Mouse (Mus musculus) cortical plate, adult 2 months (tissue): ENCODE measurements around the gene Irak2.

Source experiments
- CTCF ChIP-seq: fragments of 200-500 bp; IDR thresholded peaks from 2 replicates; pipeline ENCODE4 v1.5.1; 2011; ENCODE audit warnings: mild to moderate bottlenecking, control low read depth, low read length; ENCODE audit not compliant: insufficient read depth; ENCODE audit errors: extremely low read depth
- POLR2A ChIP-seq: fragments of 200-500 bp; IDR thresholded peaks from 2 replicates; pipeline ENCODE4 v1.6.1; 2011; ENCODE audit warnings: mild to moderate bottlenecking, low read length, control low read depth; ENCODE audit not compliant: insufficient read depth; ENCODE audit errors: extremely low read depth

- TF ChIP-seq CTCF: no peak
- TF ChIP-seq POLR2A: no peak
Measured at GRCm38 (mm10) chr6:113659648-113660491, 21.6 kb downstream of the Irak2 start.
